Mouse (Mus musculus): ENCODE measurements around the gene Gm10377.
"Not testable (repeated sequence)": the region's sequence is repeated elsewhere in the genome, so short reads cannot be mapped to it uniquely, and the experiment has no call there.

Gene Gm10377

GRCm38 (mm10) chr14:42797887-42798286 lies at the start of gene Gm10377:
Gene Gm10377 (minus strand): TSS chr14:42797987.
- DNase-seq (ENCODE audit: low spot score) = not testable (repeated sequence)

- DNase-seq (ENCODE audit: low spot score) = not testable (repeated sequence)
These were observed 29.1 kb downstream of the Gm10377 start, which contains the start of gene Gm3015 for GRCm38 (mm10) chr14:42768721-42769120. Gene Gm3015 (minus strand): TSS chr14:42768821.

All from layer of hippocampus, adult 9-10 months (tissue).